Mouse (Mus musculus): Measurements from ENCODE around the gene Gm8113. TPM values are rescaled to one million over a fixed set of nuclear protein-coding genes. Genes with fewer than 3 reads are reported as not detected.
"Not testable (repeated sequence)": the region's sequence is repeated elsewhere in the genome, so short reads cannot be mapped to it uniquely, and the experiment has no call there.

Gm8113 gene
- total and polyA plus RNA-seq, 2 experiments from 2014 or later: 1.2 to 2.6 TPM

- H3K27me3 ChIP-seq (ENCODE audit: insufficient read depth, low read length); H3K4me1 ChIP-seq (ENCODE audit: insufficient read depth, low read length); H3K36me3 ChIP-seq (ENCODE audit: insufficient read depth, low read length); H3K9me3 ChIP-seq (ENCODE audit: low read length): not testable (repeated sequence)
- 5% methylated on average over 21 of the region's 21 CpGs for WGBS
- Histone ChIP-seq H3K4me2 (ENCODE audit: low read depth, low read length) (peak overlapping the region; percentile 52), H3K9ac (replicated peaks; ENCODE audit: low read length) (0 out of 2 replicates have a peak overlapping the region, but pooled peaks have one; percentile 17), H3K4me3 (ENCODE audit: low read length) (peak overlapping the region; percentile 47), H3K27ac (peak overlapping the region; percentile 56; the same call in 1 of the 2 replicates)
- ATAC-seq (peak; percentile 74), DNase-seq (ENCODE audit: low spot score) (peak; percentile 31)
Measured at GRCm38 (mm10) chr14:43925404-43925950, 287 bp downstream of the Gm8113 start.

DNA sequence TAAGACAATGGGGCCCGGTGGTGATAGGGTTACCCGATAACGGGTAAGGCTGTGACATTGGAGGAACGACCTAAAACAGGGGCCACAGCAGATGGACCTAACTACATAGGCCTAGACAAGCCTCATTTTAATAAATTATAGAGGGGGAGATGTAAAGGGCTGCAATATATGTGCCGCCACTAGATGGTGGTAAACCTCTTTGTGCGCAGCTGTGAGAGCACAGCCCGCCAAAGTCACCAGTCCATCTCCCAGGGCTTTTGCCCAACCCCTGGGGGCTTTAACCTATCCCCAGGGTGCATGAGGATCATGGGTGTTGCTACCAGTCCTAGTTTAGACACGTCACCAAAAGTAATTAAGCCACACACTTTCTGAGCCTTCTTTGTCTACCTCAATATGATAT is 7.8 kb downstream of the Gm8113 start:
- not testable (repeated sequence) for H3K27ac ChIP-seq; H3K4me2 ChIP-seq (ENCODE audit: low read depth, low read length); H3K4me1 ChIP-seq (ENCODE audit: insufficient read depth, low read length); H3K9ac ChIP-seq (replicated peaks; ENCODE audit: low read length); H3K27me3 ChIP-seq (ENCODE audit: insufficient read depth, low read length); ATAC-seq; H3K4me3 ChIP-seq (ENCODE audit: low read length); H3K36me3 ChIP-seq (ENCODE audit: insufficient read depth, low read length); H3K9me3 ChIP-seq (ENCODE audit: low read length)
- peak; percentile 62 for DNase-seq (ENCODE audit: low spot score)
- 28% methylated on average over 8 of the region's 8 CpGs for WGBS
- peak; percentile 77 for TF ChIP-seq CTCF (IDR thresholded peaks at IDR 0.05; ENCODE audit: low read depth)

- WGBS: 50% methylated on average over 5 of the region's 5 CpGs
- not testable (repeated sequence) for H3K9ac ChIP-seq (replicated peaks; ENCODE audit: low read length); H3K4me1 ChIP-seq (ENCODE audit: insufficient read depth, low read length); H3K27ac ChIP-seq; H3K27me3 ChIP-seq (ENCODE audit: insufficient read depth, low read length); H3K4me2 ChIP-seq (ENCODE audit: low read depth, low read length); H3K36me3 ChIP-seq (ENCODE audit: insufficient read depth, low read length); H3K9me3 ChIP-seq (ENCODE audit: low read length); DNase-seq (ENCODE audit: low spot score); H3K4me3 ChIP-seq (ENCODE audit: low read length); ATAC-seq
Measured at GRCm38 (mm10) chr14:43933399-43933798, 8.2 kb downstream of the Gm8113 start.

DNA sequence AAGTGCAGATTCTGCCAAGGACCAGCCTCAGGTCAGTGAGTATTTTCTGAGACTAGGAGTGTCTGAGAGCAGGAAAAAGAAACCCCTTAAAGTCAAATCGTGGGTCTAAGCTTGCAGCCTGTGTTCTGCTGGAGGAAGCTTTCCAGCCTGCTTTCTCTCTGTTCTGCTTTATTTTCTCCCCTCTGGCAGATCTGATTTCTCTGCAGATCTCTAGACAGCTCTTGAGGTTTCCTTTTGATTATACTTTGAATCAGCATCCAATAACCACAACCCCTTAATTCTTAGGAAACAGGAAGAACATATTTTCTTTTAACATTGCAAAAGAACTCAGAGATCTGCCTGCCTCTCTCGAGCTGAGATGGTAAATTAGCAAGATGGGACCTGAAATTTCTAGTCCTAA is 28.2 kb downstream of the Gm8113 start:
- not testable (repeated sequence) for H3K9me3 ChIP-seq (ENCODE audit: low read length); H3K4me1 ChIP-seq (ENCODE audit: insufficient read depth, low read length); H3K36me3 ChIP-seq (ENCODE audit: insufficient read depth, low read length); H3K9ac ChIP-seq (replicated peaks; ENCODE audit: low read length); H3K27ac ChIP-seq; H3K4me2 ChIP-seq (ENCODE audit: low read depth, low read length); H3K4me3 ChIP-seq (ENCODE audit: low read length); ATAC-seq; H3K27me3 ChIP-seq (ENCODE audit: insufficient read depth, low read length); DNase-seq (ENCODE audit: low spot score)
- 64% methylated on average over 2 of the region's 2 CpGs for WGBS

DNA sequence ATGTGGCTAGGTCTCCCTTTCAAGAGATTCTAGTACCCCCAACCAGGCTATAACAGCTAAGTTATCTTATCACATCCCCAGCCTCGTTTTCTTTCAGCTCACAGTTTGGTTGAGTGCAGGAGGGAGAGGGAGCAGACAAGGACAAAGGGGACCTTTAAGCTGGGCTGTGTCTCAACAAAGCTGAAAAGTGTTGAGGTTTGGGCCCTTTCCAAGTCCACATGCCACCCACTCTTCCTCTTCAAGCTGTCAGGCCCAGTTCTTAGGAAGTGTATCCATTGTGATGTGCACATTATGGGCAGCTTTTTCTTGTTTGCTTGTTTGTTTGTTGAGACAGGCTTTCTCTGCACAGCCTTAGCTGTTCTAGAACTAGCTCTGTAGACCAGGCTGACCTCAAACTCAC is 29.9 kb downstream of the Gm8113 start:
- WGBS: no CpG with 5 or more reads among the region's 1 CpGs
- not testable (repeated sequence) for ATAC-seq; H3K4me2 ChIP-seq (ENCODE audit: low read depth, low read length)

DNA sequence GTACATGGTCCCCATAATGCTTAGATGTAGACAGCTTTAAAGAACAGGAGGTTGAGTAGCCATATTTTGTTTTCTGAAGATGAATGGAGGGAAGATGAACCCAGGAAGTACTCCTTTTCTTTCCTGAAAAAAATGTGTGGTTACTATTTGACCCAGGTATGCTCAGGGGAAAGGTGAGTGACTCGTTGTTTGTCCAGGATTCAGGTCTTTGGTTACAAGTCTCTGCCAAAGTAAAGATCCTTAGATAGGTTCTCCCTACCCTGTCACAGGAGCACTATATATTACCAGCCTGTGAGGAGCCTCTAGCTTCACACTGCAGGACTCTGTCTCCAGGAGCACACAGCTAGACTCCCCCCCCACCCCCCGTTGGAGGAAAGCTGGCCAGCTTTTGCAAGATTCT is 31.6 kb downstream of the Gm8113 start, which contains the start of gene Ang5:
Gene Ang5 (plus strand): TSS at position 301 of the 400 bp plus-strand sequence.
- H3K9me3 ChIP-seq (ENCODE audit: low read length); ATAC-seq; H3K27ac ChIP-seq; H3K27me3 ChIP-seq (ENCODE audit: insufficient read depth, low read length); H3K4me3 ChIP-seq (ENCODE audit: low read length); H3K4me1 ChIP-seq (ENCODE audit: insufficient read depth, low read length); H3K9ac ChIP-seq (replicated peaks; ENCODE audit: low read length); H3K36me3 ChIP-seq (ENCODE audit: insufficient read depth, low read length); H3K4me2 ChIP-seq (ENCODE audit: low read depth, low read length); DNase-seq (ENCODE audit: low spot score): not testable (repeated sequence)
- no CpG with 5 or more reads among the region's 2 CpGs for WGBS

More for the DNA sequence above, 29.9 kb downstream of the Gm8113 start:
- H3K36me3 ChIP-seq (ENCODE audit: insufficient read depth, low read length); H3K9me3 ChIP-seq (ENCODE audit: low read length); H3K27ac ChIP-seq; H3K4me1 ChIP-seq (ENCODE audit: insufficient read depth, low read length); H3K9ac ChIP-seq (replicated peaks; ENCODE audit: low read length); H3K27me3 ChIP-seq (ENCODE audit: insufficient read depth, low read length); H3K4me3 ChIP-seq (ENCODE audit: low read length); DNase-seq (ENCODE audit: low spot score): not testable (repeated sequence)

Other genes with a start within 250 kb of the Gm8113 start
- not detected in 2 replicates for gene Gm8165, start 248.2 kb upstream of the Gm8113 start, total RNA-seq (2014; rRNA removed)
- not detected in 2 replicates for gene Gm8165, start 248.2 kb upstream of the Gm8113 start, polyA plus RNA-seq (2015; fragmentation: Nextera tagmentation; extraction: Ambion mirVana)
- not detected in 2 replicates for gene Gm7324, start 227.6 kb upstream of the Gm8113 start, total RNA-seq (2014; rRNA removed)
- gene Gm7324, start 227.6 kb upstream of the Gm8113 start, polyA plus RNA-seq (2015; fragmentation: Nextera tagmentation; extraction: Ambion mirVana): 0.81 and 1.8 TPM in 2 replicates
- gene Gm16506, start 197.9 kb upstream of the Gm8113 start, total RNA-seq (2014; rRNA removed): not detected in 2 replicates
- not detected in 2 replicates for gene Gm16506, start 197.9 kb upstream of the Gm8113 start, polyA plus RNA-seq (2015; fragmentation: Nextera tagmentation; extraction: Ambion mirVana)
- gene Gm6526, start 177.5 kb upstream of the Gm8113 start, total RNA-seq (2014; rRNA removed): not detected in 2 replicates
- gene Gm6526, start 177.5 kb upstream of the Gm8113 start, polyA plus RNA-seq (2015; fragmentation: Nextera tagmentation; extraction: Ambion mirVana): not detected in 2 replicates
- not detected in 2 replicates for gene Gm8180, start 140.6 kb upstream of the Gm8113 start, total RNA-seq (2014; rRNA removed)
- not detected in 2 replicates for gene Gm8180, start 140.6 kb upstream of the Gm8113 start, polyA plus RNA-seq (2015; fragmentation: Nextera tagmentation; extraction: Ambion mirVana)
- not detected in 2 replicates for gene Ear1, start 49.9 kb upstream of the Gm8113 start, total RNA-seq (2014; rRNA removed)
- not detected in 2 replicates for gene Ear1, start 49.9 kb upstream of the Gm8113 start, polyA plus RNA-seq (2015; fragmentation: Nextera tagmentation; extraction: Ambion mirVana)
- gene Ear10, start 1.8 kb upstream of the Gm8113 start, total RNA-seq (2014; rRNA removed): not detected in 2 replicates
- not detected in 2 replicates for gene Ear10, start 1.8 kb upstream of the Gm8113 start, polyA plus RNA-seq (2015; fragmentation: Nextera tagmentation; extraction: Ambion mirVana)
- not detected in 2 replicates for gene Ang5, start 31.7 kb downstream of the Gm8113 start, total RNA-seq (2014; rRNA removed)
- not detected in 2 replicates for gene Ang5, start 31.7 kb downstream of the Gm8113 start, polyA plus RNA-seq (2015; fragmentation: Nextera tagmentation; extraction: Ambion mirVana)
- not detected in 2 replicates for gene Ang6, start 76.9 kb downstream of the Gm8113 start, total RNA-seq (2014; rRNA removed)
- gene Ang6, start 76.9 kb downstream of the Gm8113 start, polyA plus RNA-seq (2015; fragmentation: Nextera tagmentation; extraction: Ambion mirVana): not detected in 2 replicates
- not detected in 2 replicates for gene Ear2, start 177.3 kb downstream of the Gm8113 start, total RNA-seq (2014; rRNA removed)
- gene Ear2, start 177.3 kb downstream of the Gm8113 start, polyA plus RNA-seq (2015; fragmentation: Nextera tagmentation; extraction: Ambion mirVana): not detected in 2 replicates
- gene Gm3327, start 198.5 kb downstream of the Gm8113 start, total RNA-seq (2014; rRNA removed): not detected in 2 replicates
- gene Gm3327, start 198.5 kb downstream of the Gm8113 start, polyA plus RNA-seq (2015; fragmentation: Nextera tagmentation; extraction: Ambion mirVana): not detected in 2 replicates